Mouse (Mus musculus) MEL-GATA-1-ER (cell line): ENCODE results near the gene Pdgfc.
"Not testable (repeated sequence)": the region's sequence is repeated elsewhere in the genome, so short reads cannot be mapped to it uniquely, and the experiment has no call there.

Source experiments
- DNase-seq: peaks from one replicate; pipeline ENCODE4 v3.0.0-alpha.2; 2012; ENCODE audit warnings: low read depth; ENCODE audit errors: extremely low read depth

Gene Pdgfc

GRCm38 (mm10) chr3:81045344-81046050 is 9.3 kb downstream of the Pdgfc start:
- DNase-seq, result no peak

GRCm38 (mm10) chr3:81046652-81047607 is 10.7 kb downstream of the Pdgfc start:
- no peak for DNase-seq

DNA sequence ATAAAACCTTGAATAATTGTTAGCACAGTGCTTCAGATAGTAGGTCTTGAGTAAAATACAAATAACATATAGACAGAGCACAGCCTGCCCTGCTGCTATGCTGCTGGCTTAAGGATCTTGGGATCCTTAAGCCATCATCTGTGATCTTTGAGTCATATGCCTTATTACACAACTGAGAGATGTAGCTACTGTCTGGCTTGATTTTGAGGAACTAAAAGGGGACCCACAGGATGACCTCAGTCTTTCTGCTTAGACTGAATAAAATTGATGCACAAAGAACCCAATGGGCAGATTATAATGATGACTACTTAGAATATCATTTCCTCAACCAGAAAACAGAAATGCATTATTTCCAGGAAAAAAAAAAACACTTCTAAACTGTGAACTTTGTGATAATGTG is 15.3 kb downstream of the Pdgfc start:
- no peak for DNase-seq

DNA sequence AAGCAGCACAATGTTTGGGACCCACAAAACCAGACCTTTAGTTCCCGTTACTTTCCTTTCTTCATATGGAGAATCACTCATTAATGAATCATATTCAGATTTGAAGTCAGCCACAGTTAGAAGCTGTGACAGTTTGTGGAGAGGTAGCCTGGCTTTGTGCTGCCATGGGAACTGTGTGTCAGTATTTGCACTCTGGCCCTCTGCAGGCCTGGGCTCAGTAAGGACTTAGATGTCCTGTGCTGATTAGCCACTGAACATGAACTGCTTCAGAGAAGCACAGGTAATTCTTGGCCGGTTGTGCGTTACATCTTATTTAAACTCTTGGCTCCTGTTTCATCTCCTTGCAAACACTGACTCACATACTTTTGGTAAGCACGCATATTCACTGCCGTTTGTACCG is 16.2 kb downstream of the Pdgfc start:
- no peak for DNase-seq

DNA sequence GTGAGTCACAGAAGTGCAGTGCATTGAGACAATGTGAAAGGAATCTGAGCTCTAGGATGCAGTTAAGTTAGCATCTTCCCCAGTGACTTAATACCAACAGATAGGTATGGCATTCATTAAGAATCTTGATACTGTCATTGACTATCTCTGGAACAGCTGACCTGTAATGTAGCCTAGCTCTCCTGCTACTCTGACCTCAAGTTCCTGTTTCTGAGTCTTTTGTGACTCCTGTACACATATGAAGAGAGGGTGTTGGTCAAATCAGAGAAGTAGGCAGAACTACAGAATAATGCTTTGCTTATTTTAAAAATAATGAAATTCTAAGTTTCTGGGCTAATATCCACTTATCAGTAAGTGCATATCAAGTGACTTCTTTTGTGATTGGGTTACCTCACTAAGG is 17.9 kb downstream of the Pdgfc start:
- no peak for DNase-seq

DNA sequence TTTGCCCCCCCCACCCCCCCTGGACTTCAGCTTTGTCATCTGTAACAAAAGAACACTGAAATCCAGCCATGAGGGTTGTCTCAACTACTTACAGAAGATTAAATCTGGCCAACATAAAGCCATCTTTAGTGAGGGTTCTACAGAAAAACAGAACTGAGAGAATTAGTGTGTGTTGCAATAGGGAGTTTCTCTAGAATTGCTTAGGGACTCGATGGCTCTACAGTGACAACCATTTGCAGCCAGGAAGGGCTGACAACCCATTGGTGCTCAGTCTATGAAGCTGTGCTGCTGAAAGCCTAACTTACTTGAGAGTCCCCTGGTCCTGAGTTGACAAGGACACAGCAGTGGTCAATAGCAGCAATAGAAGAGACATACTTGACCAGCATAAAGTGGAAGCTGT is 21.5 kb downstream of the Pdgfc start:
- no peak for DNase-seq

DNA sequence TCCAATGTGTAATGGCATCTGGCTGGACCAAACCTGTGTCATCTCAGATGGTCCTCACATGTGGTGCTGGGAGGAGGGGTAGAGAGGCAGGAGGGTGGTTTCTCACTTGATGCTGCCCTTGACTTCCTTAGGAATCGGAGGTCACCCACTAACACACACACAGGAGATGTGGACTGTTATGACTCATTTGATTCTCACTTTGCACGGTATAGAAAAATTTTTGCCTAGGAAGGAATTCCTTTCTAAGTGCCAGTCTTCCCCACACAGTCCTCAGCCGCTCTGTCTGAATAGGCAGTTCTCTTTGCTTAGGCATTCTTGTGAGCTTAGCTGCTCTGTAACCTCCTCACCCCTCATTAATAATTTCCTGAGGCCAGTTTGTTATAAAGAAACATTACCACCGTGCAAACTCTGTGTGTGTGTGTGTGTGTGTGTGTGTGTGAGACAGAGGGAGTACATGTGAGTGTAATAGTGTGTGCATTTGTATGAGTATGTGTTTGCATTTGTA is 22.4 kb downstream of the Pdgfc start:
- no peak for DNase-seq

DNA sequence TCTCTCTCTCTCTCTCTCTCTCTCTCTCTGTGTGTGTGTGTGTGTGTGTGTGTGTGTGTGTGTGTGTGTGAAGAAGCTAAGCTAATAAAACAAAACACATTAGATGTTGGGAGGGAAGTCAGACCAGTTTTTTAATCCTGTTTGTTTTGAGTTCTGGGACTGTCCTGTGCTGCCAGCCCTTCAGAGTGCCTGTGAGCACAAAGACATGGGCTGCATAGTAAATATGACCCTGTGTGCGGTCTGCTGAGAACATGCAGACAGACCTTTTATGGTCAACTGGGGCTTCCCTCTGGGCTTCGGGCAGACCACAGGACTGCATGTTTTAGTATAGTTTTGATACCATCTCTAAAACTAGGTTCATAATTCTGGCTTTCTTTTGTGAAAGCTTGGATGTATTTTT is 32.3 kb downstream of the Pdgfc start:
- DNase-seq, result no peak

GRCm38 (mm10) chr3:81101136-81101535 is 64.9 kb downstream of the Pdgfc start:
- DNase-seq, result no peak

GRCm38 (mm10) chr3:81102158-81102876 is 66.1 kb downstream of the Pdgfc start:
- peak; percentile 28 for DNase-seq

GRCm38 (mm10) chr3:81102877-81103420 is 66.7 kb downstream of the Pdgfc start:
- no peak for DNase-seq

GRCm38 (mm10) chr3:81107515-81107914 is 71.3 kb downstream of the Pdgfc start:
- DNase-seq, result no peak

GRCm38 (mm10) chr3:81110968-81111367 is 74.8 kb downstream of the Pdgfc start:
- DNase-seq, result no peak

- DNase-seq, result no peak
Measured at GRCm38 (mm10) chr3:81112892-81113291, 76.7 kb downstream of the Pdgfc start.

DNA sequence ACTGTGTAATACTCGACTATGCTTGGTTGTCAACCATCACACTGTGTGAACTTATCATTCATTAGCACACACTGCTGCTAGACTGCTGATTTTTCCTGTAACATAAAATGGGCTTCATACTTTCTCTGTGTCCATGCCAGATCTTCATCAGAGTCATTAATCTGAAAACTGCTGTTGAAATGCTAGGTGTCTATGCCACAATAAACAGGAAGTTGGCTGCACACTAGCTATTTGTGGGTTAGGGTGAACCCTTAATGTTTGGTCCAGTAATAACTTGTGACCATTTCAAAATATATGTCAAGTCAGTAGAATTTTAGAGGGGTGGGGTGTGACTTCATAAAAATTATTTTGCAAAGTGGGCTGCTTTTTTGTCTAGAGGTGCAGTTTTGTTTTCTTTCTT is 84.4 kb downstream of the Pdgfc start:
- no peak for DNase-seq

- DNase-seq, result no peak
Measured at GRCm38 (mm10) chr3:81121731-81122130, 85.5 kb downstream of the Pdgfc start.

DNA sequence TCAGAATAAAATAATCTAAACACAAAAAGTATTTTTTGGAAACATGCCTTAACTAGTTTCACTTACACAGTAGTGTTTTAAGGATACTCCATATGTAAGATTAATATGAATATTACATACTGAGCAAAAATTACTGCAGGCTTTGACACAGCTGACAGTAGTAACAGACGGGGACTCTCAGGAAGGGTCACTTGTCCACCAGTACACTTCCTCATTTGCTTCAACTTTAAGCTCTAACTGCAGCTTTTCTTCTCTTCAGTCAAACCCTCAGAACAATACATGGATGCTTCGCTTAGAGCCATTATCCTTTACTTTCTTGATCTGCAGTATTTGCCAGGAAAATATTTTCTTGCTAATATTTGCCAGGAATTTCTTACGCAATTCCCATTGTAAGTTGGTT is 87.2 kb downstream of the Pdgfc start:
- DNase-seq, result no peak

- DNase-seq, result no peak
Measured at GRCm38 (mm10) chr3:81127013-81127412, 90.8 kb downstream of the Pdgfc start.

DNA sequence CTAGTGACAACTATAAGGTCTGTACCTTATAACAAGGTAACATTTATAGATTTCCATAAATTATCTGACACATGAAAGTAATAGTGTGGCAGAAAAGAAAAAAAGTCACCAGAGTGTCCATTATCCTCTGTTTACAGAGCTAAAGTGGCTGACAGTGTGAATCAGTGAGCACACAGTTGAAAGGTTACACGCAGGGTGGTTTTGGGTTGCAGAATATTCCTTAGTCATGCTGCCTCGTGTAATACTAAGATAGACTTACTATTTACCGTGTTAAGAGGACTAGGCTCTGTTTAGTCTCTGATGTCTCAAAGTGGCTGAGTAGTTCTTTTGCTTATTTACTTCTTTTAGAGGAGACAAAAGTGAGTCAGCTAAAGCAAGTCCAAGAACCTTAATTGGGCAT is 100.8 kb downstream of the Pdgfc start:
- DNase-seq, result no peak

GRCm38 (mm10) chr3:81138030-81138429 is 101.8 kb downstream of the Pdgfc start:
- not testable (repeated sequence) for DNase-seq

DNA sequence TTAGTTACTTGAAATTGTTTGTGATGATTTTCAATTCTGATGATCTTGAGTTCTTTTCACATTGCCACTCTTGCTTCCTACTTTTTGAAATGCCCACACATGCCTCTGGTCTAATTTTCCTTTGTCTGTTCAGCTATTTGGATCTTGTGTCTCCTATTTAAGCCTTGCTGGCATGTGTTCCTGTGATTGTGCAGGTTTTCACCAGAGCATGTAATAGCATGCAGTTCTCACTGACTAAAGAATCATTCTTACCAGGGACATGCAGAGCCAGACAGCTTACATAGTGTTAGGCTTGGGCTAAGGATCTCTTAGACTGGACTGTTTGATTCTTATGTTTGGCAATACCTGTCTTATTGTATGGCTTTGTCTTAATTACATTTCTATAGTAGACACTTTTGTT is 107.5 kb downstream of the Pdgfc start:
- no peak for DNase-seq
